Mouse (Mus musculus): ENCODE results near the gene Mapk11.

DNA sequence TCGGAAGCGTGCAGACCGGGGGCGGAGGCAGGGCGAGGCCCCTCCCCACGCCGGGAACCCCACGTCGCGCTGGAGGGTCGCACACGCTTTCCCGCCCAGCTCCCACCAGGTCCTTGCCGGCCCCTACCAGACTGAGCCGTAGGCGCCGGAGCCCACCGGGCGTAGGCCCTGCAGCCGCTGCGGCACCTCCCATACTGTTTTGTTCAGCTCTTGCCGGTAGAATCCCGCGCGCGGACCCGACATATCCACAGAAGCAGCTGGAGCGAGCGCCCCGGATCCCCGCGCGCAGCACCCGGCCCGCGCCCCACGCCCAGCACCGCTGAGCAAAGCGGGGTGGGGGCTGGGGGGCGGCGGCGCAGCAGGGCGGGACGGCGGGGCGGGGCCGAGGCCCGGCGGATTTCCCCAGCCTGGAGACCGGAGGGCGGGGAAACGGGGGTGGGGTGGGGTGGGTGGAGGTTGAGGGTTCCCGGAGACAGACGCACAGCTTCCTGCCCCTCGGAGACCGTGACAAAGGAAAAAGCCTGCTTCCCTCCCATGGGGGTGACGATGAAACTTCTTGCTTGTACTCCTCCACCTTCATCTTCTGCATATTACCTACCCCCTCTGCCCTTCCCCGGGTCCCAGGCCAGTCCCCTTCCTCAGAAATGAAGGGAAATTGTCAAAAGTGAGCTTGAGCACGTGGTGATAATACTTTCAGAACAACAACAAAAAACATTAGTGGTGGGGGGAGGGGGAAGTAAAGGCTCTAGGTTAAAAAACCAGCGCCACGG lies at the start of gene Mapk11:
- TF ChIP-seq EP300 (IDR thresholded peaks at IDR 0.05; ENCODE audit: low read depth): no peak
- no peak for TF ChIP-seq CTCF (IDR thresholded peaks at IDR 0.05; ENCODE audit: low read depth)

Measured in heart, postnatal 0 days (tissue).